Mouse (Mus musculus) cerebellum, adult 11-12 months (tissue): ENCODE measurements around the gene Fzd7.

Experiments used
- DNase-seq: peaks from one replicate; pipeline ENCODE4 v3.0.0; 2022

Gene Fzd7

DNA sequence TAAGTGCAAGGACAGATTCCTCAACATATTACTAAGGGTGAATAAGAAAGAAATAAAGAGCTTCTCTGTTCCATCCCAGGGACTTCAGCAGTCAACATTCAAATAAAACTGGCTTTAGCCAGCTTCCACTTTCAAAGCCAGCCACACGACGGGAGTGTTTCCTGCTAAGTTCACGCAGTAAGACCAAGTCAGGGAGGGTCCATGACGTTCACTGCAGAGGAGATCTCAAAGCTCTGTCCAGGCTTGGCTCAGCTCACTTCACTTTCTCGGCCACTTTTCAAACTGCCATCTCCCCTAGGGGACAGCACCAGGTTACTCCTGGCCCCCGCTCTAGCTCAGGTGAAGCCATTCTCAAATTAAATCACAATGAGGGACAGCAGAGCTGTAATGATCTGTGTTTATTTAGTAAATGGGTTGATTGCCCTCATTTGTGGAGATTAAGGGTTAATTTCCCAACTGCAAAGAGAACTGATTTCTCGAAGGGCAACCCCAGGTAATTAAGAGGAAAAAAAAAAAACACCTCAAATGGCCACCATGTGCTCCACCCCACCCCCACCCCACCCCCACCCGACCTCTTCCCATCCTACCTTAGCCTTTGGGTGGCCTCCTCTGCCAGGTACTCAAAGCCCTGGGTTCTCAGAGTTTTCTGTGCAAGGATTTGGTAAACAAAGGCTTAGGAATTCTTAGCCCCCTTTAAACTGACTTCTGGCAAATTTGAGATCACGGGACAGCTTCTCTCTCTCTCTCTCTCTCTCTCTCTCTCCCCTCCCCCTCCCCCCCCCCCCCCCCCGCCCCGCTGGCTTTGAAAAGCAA, 9.7 kb upstream of the Fzd7 start:
- DNase-seq = no peak

DNA sequence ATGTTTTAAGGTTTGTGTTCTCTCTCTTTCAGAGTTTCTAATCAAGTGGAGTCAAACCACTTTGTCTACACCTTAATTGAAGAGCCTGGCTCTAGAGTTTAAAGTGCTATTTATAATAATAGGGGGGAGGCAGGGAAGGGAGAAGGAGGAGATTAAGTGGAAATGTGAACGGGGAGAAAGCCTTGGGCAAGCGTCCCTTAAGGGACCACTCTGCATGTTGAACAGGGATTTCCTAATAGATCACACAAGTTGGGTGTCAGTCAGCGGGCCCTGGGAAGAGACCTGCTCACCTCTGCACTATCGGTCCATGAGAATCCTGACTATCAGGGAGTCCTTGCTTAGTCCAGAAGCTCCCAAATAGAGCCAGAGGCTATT, 9.1 kb upstream of the Fzd7 start:
- DNase-seq = no peak

DNA sequence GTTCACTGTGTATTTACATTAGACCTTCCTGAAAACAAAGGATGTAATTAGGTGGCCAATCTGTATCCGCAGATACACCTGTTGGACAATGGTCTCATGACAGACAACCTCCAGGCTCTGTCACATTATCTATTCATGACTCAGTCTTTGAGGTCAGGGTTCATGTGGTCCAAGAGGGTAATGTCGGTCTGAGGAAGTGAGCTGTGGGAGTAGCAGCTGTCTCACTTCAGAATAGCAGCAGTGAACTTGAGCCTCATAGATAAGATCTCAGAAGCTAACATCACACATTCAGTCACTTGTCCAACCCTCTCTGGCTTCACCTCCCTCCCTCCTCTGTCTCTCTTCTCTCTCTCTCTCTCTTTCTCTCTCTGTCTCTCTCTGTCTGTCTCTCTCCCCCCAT, 6.6 kb upstream of the Fzd7 start:
- no peak for DNase-seq

DNA sequence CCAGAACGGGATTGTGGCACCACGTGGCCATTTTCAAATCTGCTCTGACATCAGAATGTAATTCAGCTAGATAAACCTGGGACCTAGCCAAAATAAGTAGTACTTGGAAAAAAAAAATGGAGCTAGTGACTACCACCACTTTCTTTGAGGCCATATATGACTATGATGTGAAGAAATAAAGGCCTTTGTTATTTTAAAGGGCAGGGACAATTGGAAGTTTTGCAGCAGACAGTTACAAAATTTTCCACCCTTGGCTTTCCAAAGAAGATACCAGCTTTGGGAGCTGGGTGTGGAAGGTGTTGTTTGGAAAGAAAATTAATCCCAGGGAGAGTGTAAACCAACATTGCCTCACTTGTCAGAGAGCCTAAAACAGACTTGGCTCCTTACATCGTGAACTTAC, 3.3 kb upstream of the Fzd7 start:
- no peak for DNase-seq

DNA sequence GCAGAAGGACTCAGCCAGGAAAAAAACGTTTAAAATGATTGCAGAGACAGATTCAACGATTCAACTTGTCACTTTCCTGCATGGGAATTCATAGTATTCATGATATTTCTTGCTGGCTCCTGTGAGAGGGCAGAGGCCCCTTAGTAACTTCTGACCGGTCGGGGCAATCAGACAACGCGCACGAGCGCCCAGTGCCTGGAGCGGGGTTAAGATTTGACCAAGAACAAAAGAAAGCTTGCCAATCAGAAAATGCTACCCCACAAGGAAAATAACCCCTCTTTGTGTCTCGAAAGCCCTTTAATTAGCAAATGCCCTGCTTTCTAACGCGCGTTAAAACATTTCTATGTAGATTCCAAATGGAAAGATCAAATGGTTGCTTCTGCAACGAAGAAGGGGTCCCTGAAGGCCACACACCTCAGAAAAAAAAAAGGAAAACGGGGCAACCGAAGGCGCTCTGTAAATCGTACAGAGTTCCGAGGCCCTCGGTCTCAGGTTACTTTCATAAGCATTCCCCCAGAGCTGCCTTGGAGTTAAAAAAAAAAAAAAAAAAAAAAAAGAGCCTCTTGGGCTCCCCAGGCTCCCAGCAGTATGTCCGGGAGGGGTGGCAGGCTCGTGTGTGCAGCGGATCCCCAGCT, 1.3 kb upstream of the Fzd7 start:
- DNase-seq = no peak

DNA sequence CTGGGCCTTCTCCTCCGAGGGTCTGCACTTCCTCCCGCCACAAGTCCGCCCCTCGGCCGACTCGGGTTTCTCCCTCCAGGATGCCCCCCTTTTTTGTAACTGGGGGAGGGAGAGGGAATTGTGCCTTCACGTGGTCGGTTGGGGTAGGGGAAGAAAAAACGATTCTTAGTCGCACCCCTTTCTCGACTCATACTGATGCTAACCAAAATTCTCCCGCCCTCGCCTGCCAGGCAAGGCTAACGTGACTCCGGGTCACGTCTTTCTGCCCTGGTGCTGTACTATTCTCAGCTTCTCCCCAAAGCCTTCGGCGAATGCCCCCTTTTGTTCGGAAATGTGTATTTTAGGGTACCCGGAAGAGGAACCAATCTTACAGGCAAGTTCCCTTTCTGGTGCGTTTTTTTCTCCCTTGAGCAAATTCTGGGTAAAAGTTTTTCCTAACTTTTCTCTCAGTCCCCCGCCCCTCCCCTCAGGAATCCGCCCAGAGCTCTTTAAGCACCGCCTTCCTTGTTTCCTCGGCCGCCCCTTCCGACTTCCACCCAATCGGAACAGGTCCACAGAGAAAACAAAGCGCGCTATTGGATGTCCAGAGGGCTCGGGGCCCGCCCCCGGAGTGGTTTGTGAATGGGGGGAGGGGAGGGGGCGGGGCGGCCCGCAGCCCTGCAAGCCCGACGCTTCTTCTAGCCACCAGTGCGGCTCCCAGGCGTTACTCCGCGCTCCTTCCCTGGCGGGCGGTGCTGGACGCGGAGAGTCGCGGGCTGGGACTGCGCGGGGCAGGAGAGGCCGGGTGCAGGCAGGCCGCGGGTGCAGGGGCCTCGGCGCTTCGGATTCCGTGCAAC, 550 bp upstream of the Fzd7 start:
- peak; percentile 92 for DNase-seq

DNA sequence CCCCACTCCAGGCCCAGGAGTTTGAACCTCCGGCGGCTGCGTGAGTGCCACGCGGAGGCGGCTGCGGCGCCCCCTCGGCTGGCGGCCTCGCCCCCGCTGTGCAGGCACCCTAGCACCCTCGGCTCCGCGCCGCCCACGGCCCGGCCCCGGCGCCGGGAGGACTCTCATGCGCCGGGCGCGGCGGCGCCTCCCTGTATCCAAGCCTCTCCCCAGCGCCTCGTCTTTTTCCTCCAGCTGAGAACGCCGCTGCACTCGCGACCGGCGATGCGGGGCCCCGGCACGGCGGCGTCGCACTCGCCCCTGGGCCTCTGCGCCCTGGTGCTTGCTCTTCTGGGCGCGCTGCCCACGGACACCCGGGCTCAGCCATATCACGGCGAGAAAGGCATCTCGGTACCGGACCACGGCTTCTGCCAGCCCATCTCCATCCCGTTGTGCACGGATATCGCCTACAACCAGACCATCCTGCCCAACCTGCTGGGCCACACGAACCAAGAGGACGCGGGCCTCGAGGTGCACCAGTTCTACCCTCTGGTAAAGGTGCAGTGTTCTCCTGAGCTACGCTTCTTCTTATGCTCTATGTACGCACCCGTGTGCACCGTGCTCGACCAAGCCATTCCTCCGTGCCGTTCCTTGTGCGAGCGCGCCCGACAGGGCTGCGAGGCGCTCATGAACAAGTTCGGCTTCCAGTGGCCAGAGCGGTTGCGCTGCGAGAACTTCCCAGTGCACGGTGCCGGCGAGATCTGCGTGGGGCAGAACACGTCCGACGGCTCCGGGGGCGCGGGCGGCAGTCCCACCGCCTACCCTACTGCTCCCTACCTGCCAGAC, 684 bp downstream of the Fzd7 start:
- peak; percentile 74 for DNase-seq

DNA sequence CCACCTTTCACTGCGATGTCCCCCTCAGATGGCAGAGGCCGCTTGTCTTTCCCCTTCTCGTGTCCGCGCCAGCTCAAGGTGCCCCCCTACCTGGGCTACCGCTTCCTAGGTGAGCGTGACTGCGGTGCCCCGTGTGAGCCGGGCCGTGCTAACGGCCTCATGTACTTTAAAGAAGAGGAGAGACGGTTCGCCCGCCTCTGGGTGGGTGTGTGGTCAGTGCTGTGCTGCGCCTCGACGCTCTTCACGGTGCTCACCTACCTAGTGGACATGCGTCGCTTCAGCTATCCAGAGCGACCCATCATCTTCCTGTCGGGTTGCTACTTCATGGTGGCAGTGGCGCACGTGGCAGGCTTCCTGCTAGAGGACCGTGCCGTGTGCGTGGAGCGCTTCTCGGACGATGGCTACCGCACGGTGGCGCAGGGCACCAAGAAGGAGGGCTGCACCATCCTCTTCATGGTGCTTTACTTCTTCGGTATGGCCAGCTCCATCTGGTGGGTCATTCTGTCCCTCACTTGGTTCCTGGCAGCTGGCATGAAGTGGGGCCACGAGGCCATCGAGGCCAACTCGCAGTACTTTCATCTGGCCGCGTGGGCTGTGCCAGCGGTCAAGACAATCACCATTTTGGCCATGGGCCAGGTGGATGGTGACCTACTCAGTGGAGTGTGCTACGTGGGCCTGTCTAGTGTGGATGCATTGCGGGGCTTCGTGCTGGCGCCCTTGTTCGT, 1.5 kb downstream of the Fzd7 start:
- peak; percentile 91 for DNase-seq

DNA sequence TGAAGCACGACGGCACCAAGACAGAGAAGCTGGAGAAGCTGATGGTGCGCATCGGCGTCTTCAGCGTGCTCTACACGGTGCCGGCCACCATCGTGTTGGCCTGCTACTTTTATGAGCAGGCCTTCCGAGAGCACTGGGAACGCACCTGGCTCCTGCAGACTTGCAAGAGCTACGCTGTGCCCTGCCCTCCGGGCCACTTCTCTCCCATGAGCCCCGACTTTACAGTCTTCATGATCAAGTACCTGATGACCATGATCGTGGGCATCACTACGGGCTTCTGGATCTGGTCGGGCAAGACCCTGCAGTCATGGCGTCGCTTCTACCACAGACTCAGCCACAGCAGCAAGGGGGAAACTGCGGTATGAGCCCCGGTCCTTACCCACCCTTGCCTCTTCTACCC, 2.1 kb downstream of the Fzd7 start:
- DNase-seq = no peak

DNA sequence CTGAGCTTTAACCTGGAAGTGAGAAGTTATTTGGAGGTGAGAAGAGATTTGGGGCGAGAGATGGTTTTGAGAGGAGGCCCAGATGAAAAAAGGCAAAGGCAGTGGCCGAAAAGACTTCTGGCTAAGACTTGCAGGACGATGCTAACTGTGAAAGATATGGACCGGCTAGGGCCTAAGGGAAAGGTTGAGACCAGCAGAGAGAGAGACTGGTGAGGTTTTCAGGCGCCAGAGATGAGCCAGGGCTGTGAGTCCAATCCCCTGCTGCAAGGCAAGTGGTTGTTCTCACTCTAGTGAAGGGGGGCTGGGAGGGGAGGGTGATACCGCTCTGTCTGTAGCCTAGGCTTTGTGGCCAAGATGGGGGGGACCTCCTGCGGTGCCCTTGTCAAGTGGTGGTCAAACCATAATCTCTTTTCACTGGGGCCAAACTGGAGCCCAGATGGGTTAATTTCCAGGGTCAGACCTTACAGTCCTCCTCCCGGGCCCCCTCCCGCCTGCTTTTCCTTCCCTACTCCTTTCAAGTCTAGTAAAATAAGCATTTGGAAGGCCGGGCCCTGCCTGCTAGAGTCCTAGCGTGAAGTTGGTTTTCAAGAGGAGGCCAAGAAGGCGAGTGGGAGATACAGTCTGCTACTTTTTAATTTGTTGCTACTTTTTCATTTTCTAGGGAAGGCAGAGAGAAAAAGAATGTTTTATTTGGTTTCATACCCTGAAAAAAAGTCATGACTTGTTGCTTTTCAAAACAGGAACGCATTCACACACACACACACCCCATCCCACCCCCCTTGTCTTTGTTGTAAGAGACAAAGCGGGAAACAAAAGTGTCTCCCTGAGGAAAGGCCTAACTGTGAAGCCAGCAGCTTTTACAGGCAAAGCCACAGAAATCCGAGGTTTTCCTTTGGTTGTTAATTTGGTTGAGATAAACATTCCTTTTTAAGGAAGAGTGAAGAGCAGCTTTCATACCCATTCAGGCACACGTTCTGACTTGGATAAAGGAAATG, 2.9 kb downstream of the Fzd7 start:
- peak; percentile 72 for DNase-seq

DNA sequence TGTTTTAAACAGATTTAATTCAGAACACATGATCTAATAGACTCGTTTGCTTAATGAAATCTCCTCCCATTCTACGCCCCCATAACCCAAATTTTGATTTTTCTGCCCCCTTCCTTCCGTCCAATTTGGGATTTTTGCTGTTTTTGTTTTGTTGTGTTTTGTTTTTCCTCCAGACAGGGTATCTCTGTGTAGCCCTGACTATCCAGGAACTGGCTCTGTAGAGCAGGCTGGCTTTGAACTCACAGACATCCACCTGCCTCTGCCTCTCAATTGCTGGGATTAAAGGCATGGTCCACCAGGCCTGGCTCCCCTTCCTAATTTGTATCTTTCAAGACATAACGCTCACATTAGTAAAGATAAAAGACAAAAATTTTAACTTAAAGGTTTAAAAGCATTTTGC, 3.6 kb downstream of the Fzd7 start:
- no peak for DNase-seq

DNA sequence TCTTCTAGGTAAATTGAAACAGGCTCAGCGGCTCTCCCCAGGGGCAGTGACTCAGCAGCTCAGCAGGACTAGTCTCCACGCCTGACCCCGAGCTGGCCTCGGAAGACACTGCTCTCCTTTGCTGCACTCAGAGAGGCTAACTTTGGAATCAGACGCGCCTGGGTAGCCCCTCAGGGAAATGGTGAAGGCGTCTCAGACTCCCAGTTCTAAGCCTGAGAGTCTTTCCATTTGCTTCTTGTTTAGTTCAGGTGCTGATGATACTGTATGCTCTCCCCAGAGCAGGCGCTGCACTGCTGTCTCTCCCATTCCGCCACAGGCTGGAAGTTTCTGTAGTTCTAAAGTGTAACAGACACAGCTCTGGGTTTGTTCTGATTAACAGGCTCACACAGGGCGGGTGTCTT, 5.4 kb downstream of the Fzd7 start:
- DNase-seq = no peak

DNA sequence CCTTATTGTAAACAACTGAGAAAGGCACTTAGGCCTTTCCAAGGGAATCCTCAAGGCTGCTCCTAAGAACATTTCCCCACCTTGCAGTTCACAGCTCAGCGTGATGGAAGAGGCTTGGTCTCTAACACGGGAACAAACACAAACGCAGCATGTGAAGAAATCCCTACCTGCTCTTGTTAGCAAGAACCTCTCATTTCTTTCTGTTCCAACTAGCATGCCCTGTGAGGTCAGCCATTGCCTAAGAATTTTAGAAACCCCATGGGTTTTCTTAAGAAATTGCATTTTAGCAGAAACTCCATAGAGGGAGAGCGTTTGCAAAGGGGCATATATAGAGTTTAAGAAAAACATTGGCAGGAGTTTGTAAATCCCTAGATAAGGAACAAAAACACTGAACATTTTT, 6.3 kb downstream of the Fzd7 start:
- DNase-seq = no peak

DNA sequence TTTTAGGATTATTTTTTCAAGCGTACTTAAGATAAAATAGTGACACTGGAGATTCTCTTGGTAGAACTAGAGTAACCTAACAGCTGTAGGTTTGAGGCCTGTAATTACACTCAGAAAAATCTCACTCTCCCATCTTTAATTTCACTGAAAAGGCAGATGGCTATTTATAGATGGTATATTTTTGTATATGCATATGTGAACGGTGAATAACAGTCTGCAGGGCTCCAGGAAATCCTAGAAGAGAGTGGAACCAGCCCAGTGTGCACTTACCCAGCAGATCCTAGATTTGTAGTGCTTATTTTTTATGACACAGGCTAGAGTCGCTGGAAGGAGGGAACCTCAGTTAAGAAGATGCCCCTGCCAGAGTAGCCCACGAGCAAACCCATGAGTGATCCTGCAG, 6.8 kb downstream of the Fzd7 start:
- DNase-seq = no peak

DNA sequence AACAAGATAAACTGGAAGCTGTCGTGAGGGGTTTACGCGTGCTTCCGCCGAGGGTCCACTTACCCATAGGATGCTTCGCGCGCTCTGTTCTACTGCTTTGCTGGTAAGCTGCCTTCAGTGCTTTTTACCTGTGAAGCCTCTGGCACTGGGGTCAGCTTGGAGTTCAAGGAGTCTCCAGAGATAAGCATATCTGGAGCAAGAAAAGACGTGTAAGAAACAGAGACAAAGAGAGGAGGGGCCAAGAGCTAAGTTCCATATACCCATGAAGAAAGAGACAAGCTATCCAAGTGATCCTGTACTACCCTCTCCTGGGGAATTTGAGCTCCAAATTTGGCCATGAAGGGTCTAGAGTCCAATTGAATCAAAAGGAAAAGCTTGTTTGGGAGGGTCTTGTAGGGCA, 9.3 kb downstream of the Fzd7 start:
- DNase-seq = no peak

DNA sequence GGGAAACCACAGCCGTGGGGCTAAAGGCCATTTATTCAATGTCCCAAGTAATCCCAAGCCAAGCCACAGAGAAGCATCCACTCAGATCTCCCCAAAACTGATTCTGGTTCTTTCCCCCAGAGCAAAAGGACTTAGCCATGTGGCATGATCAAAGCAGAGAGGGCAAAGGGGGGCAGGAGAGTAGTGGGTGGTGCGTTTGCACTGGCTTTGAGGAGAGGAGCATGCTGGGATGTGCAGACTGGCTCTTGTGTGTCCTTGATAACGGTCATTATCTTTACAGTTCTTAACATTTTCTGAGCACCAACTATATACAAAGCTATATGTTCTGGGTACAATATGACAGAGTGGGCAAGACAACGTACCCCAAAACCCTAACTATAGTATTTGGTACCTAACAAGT, 10.2 kb downstream of the Fzd7 start:
- no peak for DNase-seq

DNA sequence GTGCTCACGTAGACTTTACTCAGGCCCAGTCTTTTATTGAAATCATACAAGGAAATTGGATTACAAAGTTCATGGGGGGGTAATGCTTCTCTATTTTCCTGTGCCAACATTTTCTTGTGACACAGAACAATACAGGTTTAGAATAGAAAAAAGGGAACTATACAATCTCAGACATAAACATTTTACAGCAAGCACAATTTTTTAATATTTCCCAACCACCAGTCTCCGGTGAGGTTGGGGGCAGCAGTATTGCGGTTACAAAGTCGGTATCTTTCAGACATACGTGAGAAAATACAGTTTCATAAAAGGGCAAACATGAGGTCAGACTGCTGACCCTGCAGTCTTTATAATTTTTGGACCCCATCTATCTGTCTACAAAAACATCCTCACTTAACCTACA, 13.7 kb downstream of the Fzd7 start:
- no peak for DNase-seq

DNA sequence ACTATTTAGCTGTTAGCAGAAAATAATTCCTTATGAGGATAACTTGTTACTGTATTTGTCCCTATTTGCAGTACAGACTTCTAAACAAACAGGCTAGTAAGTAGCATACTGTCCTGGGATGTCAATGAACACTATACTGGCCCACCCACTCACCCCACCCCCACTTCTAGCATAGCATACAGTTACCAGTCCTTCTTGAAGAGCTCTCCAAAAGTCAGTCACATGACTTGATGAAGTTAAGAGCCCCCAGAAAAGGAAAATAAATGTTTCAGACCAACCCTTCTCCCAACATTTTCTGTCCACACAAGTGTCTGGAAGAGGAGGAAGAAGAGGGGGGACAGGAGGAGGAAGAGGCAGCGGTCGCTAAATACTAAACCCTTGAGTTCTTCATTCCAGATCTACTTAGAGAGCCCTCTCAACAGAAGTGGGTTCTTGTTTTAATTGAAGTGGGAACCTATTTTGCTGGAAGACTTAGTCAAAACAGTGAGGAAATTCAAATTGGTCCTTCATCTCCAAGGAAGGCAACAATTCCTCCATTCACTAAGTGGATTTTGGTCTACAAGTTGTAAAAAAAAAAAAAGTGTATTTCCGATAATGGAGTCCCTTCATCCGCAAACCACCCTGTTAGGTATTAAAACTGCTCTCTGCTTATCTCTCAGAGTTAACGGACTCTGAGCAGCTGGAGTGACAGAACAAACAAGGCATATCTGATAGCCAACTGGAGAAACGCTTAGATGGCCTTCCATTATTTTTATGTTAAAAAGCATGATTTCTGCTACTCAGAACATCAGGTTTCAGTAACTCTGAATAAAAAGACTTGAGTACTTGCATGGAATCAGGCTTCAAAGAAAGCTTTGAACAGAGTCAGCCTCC, 15.8 kb downstream of the Fzd7 start:
- no peak for DNase-seq

DNA sequence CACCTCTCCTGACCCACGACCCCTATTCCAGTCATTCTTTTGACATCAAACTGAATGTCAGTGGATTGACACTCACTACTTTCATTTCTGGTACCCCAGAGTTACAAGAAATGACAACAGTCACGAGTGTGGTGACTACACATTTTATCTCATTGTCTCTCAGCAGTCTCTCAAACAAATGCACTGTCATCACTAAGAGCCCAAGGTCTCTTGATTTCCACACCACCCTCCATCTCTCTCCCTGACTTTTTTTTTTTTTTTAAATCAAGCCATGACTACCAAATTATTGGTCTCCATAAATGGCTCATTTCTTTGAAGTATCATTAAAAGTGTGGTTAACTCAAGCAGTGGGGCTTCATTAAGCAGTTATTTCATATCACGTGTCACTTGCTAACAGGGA, 17.1 kb downstream of the Fzd7 start:
- no peak for DNase-seq

DNA sequence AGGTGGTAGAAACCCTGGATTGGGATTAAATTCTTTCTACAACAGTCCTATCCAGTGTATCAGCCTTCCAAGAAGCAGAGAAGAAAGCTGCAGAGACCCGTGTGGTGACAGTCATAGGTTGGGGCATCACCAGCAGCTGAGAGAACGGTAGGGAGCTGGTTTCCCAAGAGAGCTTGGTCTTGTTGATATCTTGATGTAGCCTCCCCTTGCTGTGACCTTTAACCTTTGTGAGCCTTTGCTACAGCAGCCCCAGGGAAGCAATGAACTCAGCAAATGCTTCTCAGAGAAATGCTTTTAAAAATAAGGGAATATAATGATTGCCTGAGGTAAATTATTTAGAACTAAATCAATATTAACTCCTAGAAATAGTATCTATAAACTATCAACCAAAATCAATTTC, 20.1 kb downstream of the Fzd7 start:
- no peak for DNase-seq
